Mouse (Mus musculus) megakaryocyte, embryonic 14.5 days (primary cell): ENCODE data around the gene Thoc5.

ENCODE experiments used
- FLI1 ChIP-seq: IDR thresholded peaks from 2 replicates; pipeline ENCODE4 v1.6.1; 2012; ENCODE audit warnings: low read length, inconsistent platforms, mixed read lengths
- GATA1 ChIP-seq: IDR thresholded peaks from 3 replicates; pipeline ENCODE4 v1.6.1; 2012; ENCODE audit warnings: mixed read lengths, low read length, inconsistent platforms, borderline replicate concordance

GRCm38 (mm10) chr11:4946530-4946929 is 51.4 kb downstream of the Thoc5 start:
- TF ChIP-seq FLI1 = no peak
- no peak for TF ChIP-seq GATA1
